Mouse (Mus musculus) olfactory bulb, adult 2 months (tissue): ENCODE data around the gene Ppp2r5c.

Source experiments
- CTCF ChIP-seq: fragments of 200-500 bp; IDR thresholded peaks from 2 replicates; pipeline ENCODE4 v1.5.1; 2012; ENCODE audit warnings: low read depth, mild to moderate bottlenecking, low read length, moderate library complexity; ENCODE audit not compliant: insufficient read depth
- POLR2A ChIP-seq: fragments of 200-500 bp; IDR thresholded peaks from 2 replicates; pipeline ENCODE4 v1.6.1; 2012; ENCODE audit warnings: mild to moderate bottlenecking, low read depth, low read length, moderate library complexity; ENCODE audit not compliant: insufficient read depth

- TF ChIP-seq POLR2A = no peak
- no peak for TF ChIP-seq CTCF
These were observed 41.1 kb downstream of the Ppp2r5c start for GRCm38 (mm10) chr12:110488031-110488430.
